Mouse (Mus musculus): ENCODE measurements around the gene Nr2c2ap.

GRCm38 (mm10) chr8:70166504-70167110 lies 35.5 kb downstream of the Nr2c2ap start:
- TF ChIP-seq CTCF (IDR thresholded peaks at IDR 0.05): peak; percentile 98
- no peak for TF ChIP-seq EP300 (IDR thresholded peaks at IDR 0.05)
